33 mouse cellular contexts compared by ENCODE assay signal in the genomic region with DNA sequence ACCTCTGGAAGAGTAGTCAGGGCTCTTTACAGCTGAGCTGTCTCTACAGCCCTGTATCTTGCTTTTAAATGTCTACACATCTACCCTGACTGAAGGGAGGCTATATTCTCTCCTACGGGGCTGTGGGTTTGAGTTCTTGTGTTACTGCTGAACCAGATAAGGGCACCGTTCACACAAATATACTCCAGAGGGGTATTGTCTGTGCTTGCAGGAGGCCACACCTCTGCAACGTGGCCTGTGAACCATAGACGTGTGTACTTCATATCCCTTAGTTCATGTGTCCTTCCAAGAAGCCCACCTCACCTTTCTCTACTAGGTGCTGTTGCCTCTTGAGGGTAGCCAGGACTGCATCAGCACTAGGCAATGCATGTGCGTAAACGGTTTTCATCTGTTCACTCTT. TPM values are rescaled to one million over a fixed set of nuclear protein-coding genes. Genes with fewer than 3 reads are reported as not detected.
A peak's percentile ranks its signal among the peaks of the same experiment; 100 is the strongest.
DNase-seq lines count a peak whose midpoint lies in the region; ATAC-seq and TF ChIP-seq lines count a peak whose summit lies in the region.
"Had no signal": no experiment of that assay in that cellular context is flagged by ENCODE, and none has a peak within 500 bp of the region (broad histone marks: within the 10 kb centered on the region; RNA-seq: fewer than 3 reads in every experiment).

No protein-coding gene starts in this region.

- WGBS in heart, embryonic 12.5 days: 73% methylated on average over 6 of the region's 6 CpGs
- 80% methylated on average over 6 of the region's 6 CpGs for WGBS in kidney, embryonic 15.5 days
- WGBS in liver, embryonic 11.5 days: 61% methylated on average over 6 of the region's 6 CpGs
- WGBS in liver, embryonic 15.5 days (ENCODE audit: insufficient replicate concordance): 41% methylated on average over 6 of the region's 6 CpGs
- 89% methylated on average over 6 of the region's 6 CpGs for WGBS in intestine, postnatal 0 days

- intact Hi-C loops in heart, postnatal 14 days (cut with DNase I): loop anchor here (5.0 kb wide), 1 partner anchor 435 kb away; no protein-coding TSS in a partner anchor

- H3K4me2 ChIP-seq in heart, embryonic 12.5 days: no peak overlapping the region
- no peak overlapping the region for H3K4me2 ChIP-seq in kidney, embryonic 15.5 days
- H3K4me2 ChIP-seq in liver, embryonic 11.5 days: no peak overlapping the region
- no peak overlapping the region for H3K4me2 ChIP-seq in liver, embryonic 15.5 days
- no peak overlapping the region for H3K4me2 ChIP-seq in intestine, postnatal 0 days (replicated peaks; ENCODE audit: low read depth)
- H3K4me2 ChIP-seq: embryonic facial prominence, embryonic 15.5 days; forebrain, embryonic 15.5 days; limb, embryonic 12.5 days had no signal

- DNase-seq in heart, postnatal 14 days: no peak
- DNase-seq in kidney, postnatal 14 days: no peak
- no peak for DNase-seq in liver, embryonic 11.5 days (ENCODE audit: low spot score)
- DNase-seq: adrenal gland, postnatal 36 days; cerebellum, adult 11 months; cerebellum, adult 9-11 months; kidney, adult 2 months; kidney, postnatal 25 days; lung, adult 2 months; lung, postnatal 14 days; right cerebral cortex, adult 18-20 months; thymus, adult 18-20 months; thymus, postnatal 36 days had no signal

- no peak overlapping the region for H3K4me3 ChIP-seq in heart, embryonic 12.5 days
- H3K4me3 ChIP-seq in kidney, embryonic 15.5 days (replicated peaks): no peak overlapping the region
- H3K4me3 ChIP-seq in liver, embryonic 11.5 days (ENCODE audit: low read depth, low read length): no peak overlapping the region
- no peak overlapping the region for H3K4me3 ChIP-seq in liver, embryonic 15.5 days (replicated peaks)
- H3K4me3 ChIP-seq in intestine, postnatal 0 days (ENCODE audit: low read depth, low read length): no peak overlapping the region
- H3K4me3 ChIP-seq: embryonic facial prominence, embryonic 15.5 days; forebrain, embryonic 15.5 days; limb, embryonic 12.5 days had no signal

- H3K4me1 ChIP-seq in heart, embryonic 12.5 days (replicated peaks): peaks cover 3% of the 10 kb centered on the region
- H3K4me1 ChIP-seq in kidney, embryonic 15.5 days: peaks cover 49% of the 10 kb centered on the region
- peaks cover 15% of the 10 kb centered on the region for H3K4me1 ChIP-seq in liver, embryonic 11.5 days (replicated peaks; ENCODE audit: control insufficient read depth, insufficient read depth, low read length)
- H3K4me1 ChIP-seq in liver, embryonic 15.5 days (replicated peaks): peaks cover 53% of the 10 kb centered on the region
- no peaks in the 10 kb centered on the region for H3K4me1 ChIP-seq in intestine, postnatal 0 days (replicated peaks; ENCODE audit: control insufficient read depth, insufficient read depth, low read length)
- H3K4me1 ChIP-seq: limb, embryonic 12.5 days had no signal

- no peak for TF ChIP-seq CTCF in intestine, postnatal 0 days (IDR thresholded peaks at IDR 0.05; ENCODE audit: low read depth)

- H3K36me3 ChIP-seq in heart, embryonic 12.5 days: peaks cover 40% of the 10 kb centered on the region
- peaks cover 70% of the 10 kb centered on the region for H3K36me3 ChIP-seq in kidney, embryonic 15.5 days
- 0 out of 2 replicates have a peak, but pooled peaks cover 2% of the 10 kb centered on the region for H3K36me3 ChIP-seq in liver, embryonic 11.5 days (ENCODE audit: control insufficient read depth, insufficient read depth, low read length)
- H3K36me3 ChIP-seq in liver, embryonic 15.5 days (replicated peaks): no peaks in the 10 kb centered on the region; the same call in 1 of the 2 replicates
- peaks cover 65% of the 10 kb centered on the region for H3K36me3 ChIP-seq in intestine, postnatal 0 days (ENCODE audit: control insufficient read depth, insufficient read depth)

- H3K27me3 ChIP-seq in heart, embryonic 12.5 days (replicated peaks): no peaks in the 10 kb centered on the region
- no peaks in the 10 kb centered on the region for H3K27me3 ChIP-seq in kidney, embryonic 15.5 days
- no peaks in the 10 kb centered on the region for H3K27me3 ChIP-seq in liver, embryonic 11.5 days (replicated peaks; ENCODE audit: control insufficient read depth, insufficient read depth, low read length)
- H3K27me3 ChIP-seq in liver, embryonic 15.5 days: no peaks in the 10 kb centered on the region
- no peaks in the 10 kb centered on the region for H3K27me3 ChIP-seq in intestine, postnatal 0 days (replicated peaks; ENCODE audit: control insufficient read depth, insufficient read depth, low read length)
- H3K27me3 ChIP-seq: embryonic facial prominence, embryonic 15.5 days; forebrain, embryonic 15.5 days; limb, embryonic 12.5 days; Patski had no signal

- H3K9ac ChIP-seq in heart, embryonic 12.5 days: no peak overlapping the region
- H3K9ac ChIP-seq in kidney, embryonic 15.5 days: no peak overlapping the region
- no peak overlapping the region for H3K9ac ChIP-seq in liver, embryonic 11.5 days (ENCODE audit: low read depth, low read length)
- no peak overlapping the region for H3K9ac ChIP-seq in liver, embryonic 15.5 days
- no peak overlapping the region for H3K9ac ChIP-seq in intestine, postnatal 0 days (ENCODE audit: low read depth, low read length)
- H3K9ac ChIP-seq: embryonic facial prominence, embryonic 15.5 days; forebrain, embryonic 15.5 days; limb, embryonic 12.5 days had no signal

- ATAC-seq in heart, embryonic 12.5 days (ENCODE audit: insufficient number of reproducible peaks, low FRiP score): peak; percentile 59
- ATAC-seq in kidney, embryonic 15.5 days (replicated peaks; ENCODE audit: low FRiP score): no peak
- ATAC-seq in liver, embryonic 11.5 days (replicated peaks; ENCODE audit: low FRiP score): peak; percentile 72
- ATAC-seq in liver, embryonic 15.5 days (ENCODE audit: insufficient read depth): peak; percentile 5; the same call in 1 of the 2 replicates
- no peak for ATAC-seq in intestine, postnatal 0 days
- no peak for ATAC-seq in inflammation-experienced regulatory T-cells, adult 6 months
- ATAC-seq: forebrain, embryonic 15.5 days had no signal

- H3K9me3 ChIP-seq in heart, embryonic 12.5 days (replicated peaks): no peaks in the 10 kb centered on the region
- no peaks in the 10 kb centered on the region for H3K9me3 ChIP-seq in kidney, embryonic 15.5 days (replicated peaks)
- H3K9me3 ChIP-seq in liver, embryonic 11.5 days (ENCODE audit: control insufficient read depth, low read length): no peaks in the 10 kb centered on the region
- no peaks in the 10 kb centered on the region for H3K9me3 ChIP-seq in liver, embryonic 15.5 days (replicated peaks)
- H3K9me3 ChIP-seq in intestine, postnatal 0 days (ENCODE audit: control insufficient read depth): no peaks in the 10 kb centered on the region
- H3K9me3 ChIP-seq: embryonic facial prominence, embryonic 15.5 days; forebrain, embryonic 15.5 days; limb, embryonic 12.5 days had no signal

- no peak overlapping the region for H3K27ac ChIP-seq in heart, embryonic 12.5 days (ENCODE audit: poor library complexity, severe bottlenecking)
- peak overlapping the region; percentile 78; the same call in 1 of the 2 replicates for H3K27ac ChIP-seq in kidney, embryonic 15.5 days
- peak overlapping the region; percentile 64; the same call in 1 of the 2 replicates for H3K27ac ChIP-seq in liver, embryonic 11.5 days (ENCODE audit: low read depth, low read length)
- H3K27ac ChIP-seq in liver, embryonic 15.5 days (replicated peaks): peak overlapping the region; percentile 97
- no peak overlapping the region for H3K27ac ChIP-seq in intestine, postnatal 0 days (ENCODE audit: low read depth, low read length)
- H3K27ac ChIP-seq: embryonic facial prominence, embryonic 15.5 days; forebrain, embryonic 15.5 days; limb, embryonic 12.5 days had no signal

RNA-seq across cellular contexts. Expression of a gene that starts 28.4 kb away (rescaled TPM):
- polyA plus RNA-seq in heart, embryonic 12.5 days (2016; fragmentation: Nextera tagmentation; extraction: Ambion mirVana): not detected in 2 replicates
- total RNA-seq in heart, postnatal 14 days (2021): not detected
- not detected in 2 replicates for polyA plus RNA-seq in kidney, embryonic 15.5 days (2015; fragmentation: Nextera tagmentation; extraction: Ambion mirVana)
- not detected in 2 replicates for polyA plus RNA-seq in liver, embryonic 11.5 days (2014; fragmentation: Nextera tagmentation; extraction: Ambion mirVana)
- polyA plus RNA-seq in liver, embryonic 15.5 days (2015; fragmentation: Nextera tagmentation; extraction: Ambion mirVana): not detected in 2 replicates
- polyA plus RNA-seq in intestine, postnatal 0 days (2015; fragmentation: Nextera tagmentation; extraction: Ambion mirVana): not detected in 2 replicates
- polyA plus RNA-seq in inflammation-experienced regulatory T-cells, adult 6 months (2017; shearing (Covaris generic)): not detected
- total RNA-seq: adrenal gland, adult 18-20 months; adrenal gland, postnatal 36 days; common myeloid progenitor, adult 5-6 weeks; ES-E14; gastrocnemius, adult 8-10 months; left cerebral cortex, postnatal 14 days; megakaryocyte, adult 5-6 weeks; midbrain, postnatal 0 days had no signal
- polyA plus RNA-seq: embryonic facial prominence, embryonic 15.5 days; forebrain, embryonic 15.5 days; gonadal fat pad, adult 2 months; heart, embryonic 16.5 days; kidney, adult 2 months; limb, embryonic 12.5 days; lung, adult 2 months; midbrain, postnatal 0 days; neural tube, embryonic 14.5 days; Patski; stomach, embryonic 16.5 days had no signal

Comparison
In these comparisons a context has a peak if more than half of its experiments do, and no peak if none do; other contexts are left out.
1. ATAC-seq: peak in heart, embryonic 12.5 days (single experiment), liver, embryonic 11.5 days (single experiment) and liver, embryonic 15.5 days (single experiment); none in kidney, embryonic 15.5 days (single experiment), intestine, postnatal 0 days (single experiment) and inflammation-experienced regulatory T-cells, adult 6 months (single experiment).
2. H3K27ac ChIP-seq: peak in kidney, embryonic 15.5 days (single experiment), liver, embryonic 11.5 days (single experiment) and liver, embryonic 15.5 days (single experiment); none in heart, embryonic 12.5 days (single experiment) and intestine, postnatal 0 days (single experiment).